Mouse (Mus musculus) embryonic facial prominence, embryonic 12.5 days (tissue): ENCODE measurements around the gene Gm21913. TPM values are rescaled to one million over a fixed set of nuclear protein-coding genes. Genes with fewer than 3 reads are reported as not detected.
"Not testable (repeated sequence)": the region's sequence is repeated elsewhere in the genome, so short reads cannot be mapped to it uniquely, and the experiment has no call there.

Experiments used
- ATAC-seq: fragments of 200-750 bp; cut with Nextera tagmentation; 2 replicates; pipeline ENCODE4 v1.8.0; 2017; ENCODE audit not compliant: insufficient number of reproducible peaks, insufficient read depth, low FRiP score, low TSS enrichment
- H3K27ac ChIP-seq: fragments of 300-500 bp; sonication (generic); 2 replicates; pipeline ENCODE4 v1.5.1; 2016; ENCODE audit warnings: mild to moderate bottlenecking
- H3K27me3 ChIP-seq: fragments of 300-500 bp; sonication (generic); 2 replicates; pipeline ENCODE4 v1.6.1; 2016; ENCODE audit warnings: mild to moderate bottlenecking, moderate library complexity
- H3K36me3 ChIP-seq: fragments of 300-500 bp; sonication (generic); 2 replicates; pipeline ENCODE4 v1.6.1; 2016; ENCODE audit warnings: mild to moderate bottlenecking
- H3K4me1 ChIP-seq: fragments of 300-500 bp; sonication (generic); 2 replicates; pipeline ENCODE4 v1.6.1; 2016
- H3K4me2 ChIP-seq: fragments of 300-500 bp; sonication (generic); replicated peaks from 2 replicates; pipeline ENCODE4 v1.6.1; 2016; ENCODE audit warnings: mild to moderate bottlenecking, moderate library complexity
- H3K4me3 ChIP-seq: fragments of 300-500 bp; sonication (generic); 2 replicates; pipeline ENCODE4 v1.5.1; 2016; ENCODE audit warnings: mild to moderate bottlenecking
- H3K9ac ChIP-seq: fragments of 300-500 bp; sonication (generic); 2 replicates; pipeline ENCODE4 v1.6.1; 2016; ENCODE audit warnings: mild to moderate bottlenecking, moderate library complexity
- H3K9me3 ChIP-seq: fragments of 300-500 bp; sonication (generic); 2 replicates; pipeline ENCODE4 v1.6.1; 2016; ENCODE audit warnings: mild to moderate bottlenecking, moderate library complexity
- WGBS: fragments of 180-500 bp; shearing (Covaris S2); methylation state at CpG from one replicate; pipeline ENCODE4 v1.1.7; 2016; 5-methylcytosine and 5-hydroxymethylcytosine counted together
- polyA plus RNA-seq: library from polyadenylated mRNA; unstranded; fragments of >200 nt; fragmentation: Nextera tagmentation; extraction: Ambion mirVana; gene quantifications from 2 replicates; pipeline ENCODE4 v1.2.1, GENCODE M21; 2016

Gene Gm21913
- polyA plus RNA-seq = not detected in 2 replicates

- H3K27me3 ChIP-seq, H3K27ac ChIP-seq, H3K4me2 ChIP-seq, H3K9ac ChIP-seq, H3K4me1 ChIP-seq, H3K4me3 ChIP-seq, H3K9me3 ChIP-seq, H3K36me3 ChIP-seq, ATAC-seq: not testable (repeated sequence)
- WGBS = no CpG with 5 or more reads among the region's 3 CpGs
Measured at GRCm38 (mm10) chrY:74623596-74623995, at the start of gene Gm21913. Gm21913 (plus strand) TSS chrY:74623896.

Other genes with a start within 250 kb of the Gm21913 start
- gene Gm29110, start 153.4 kb upstream of the Gm21913 start, polyA plus RNA-seq = not detected in 2 replicates